Mouse (Mus musculus): ENCODE results near the gene Stat5a. TPM values are rescaled to one million over a fixed set of nuclear protein-coding genes. Genes with fewer than 3 reads are reported as not detected.

Gene Stat5a
- polyA plus RNA-seq, 1 experiment from 2014 or later = 1.4 TPM

DNA sequence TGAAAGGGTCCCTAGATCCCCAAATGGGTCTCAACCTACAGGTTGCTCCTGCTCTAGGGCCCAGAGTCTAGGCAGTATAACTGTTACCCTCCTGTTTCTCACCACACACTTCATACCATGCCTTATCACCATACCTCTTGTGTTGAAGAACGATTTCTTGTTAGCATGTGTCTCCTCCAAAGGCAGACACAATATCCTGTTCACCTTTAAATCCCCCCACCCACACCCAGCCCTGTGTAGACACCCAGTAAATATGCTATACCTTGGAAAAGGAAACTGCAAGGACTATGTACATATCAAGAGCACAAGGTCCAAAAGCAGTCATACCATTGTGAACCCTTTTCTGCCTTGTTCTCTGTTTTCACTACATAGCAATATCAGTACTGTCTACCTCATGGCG, 7.1 kb upstream of the Stat5a start:
- H3K27me3 ChIP-seq (ENCODE audit: control insufficient read depth, insufficient read depth, low read length) = peaks cover 3% of the 10 kb centered on the region; the same call in 1 of the 2 replicates
- no peaks in the 10 kb centered on the region for H3K9me3 ChIP-seq (ENCODE audit: control insufficient read depth, low read length)
- no peaks in the 10 kb centered on the region for H3K36me3 ChIP-seq (ENCODE audit: control insufficient read depth, insufficient read depth, low read length)
- 94% methylated on average over 2 of the region's 2 CpGs for WGBS
- no peak overlapping the region for H3K4me2 ChIP-seq
- ATAC-seq (ENCODE audit: low FRiP score) = no peak
- no peak overlapping the region for H3K4me3 ChIP-seq (ENCODE audit: low read depth, low read length)
- peaks cover 18% of the 10 kb centered on the region for H3K4me1 ChIP-seq (ENCODE audit: control insufficient read depth, insufficient read depth, low read length)
- no peak overlapping the region for H3K27ac ChIP-seq (ENCODE audit: low read depth, low read length)
- DNase-seq (ENCODE audit: low spot score, missing footprints) = no peak
- no peak overlapping the region for H3K9ac ChIP-seq (ENCODE audit: low read length)

DNA sequence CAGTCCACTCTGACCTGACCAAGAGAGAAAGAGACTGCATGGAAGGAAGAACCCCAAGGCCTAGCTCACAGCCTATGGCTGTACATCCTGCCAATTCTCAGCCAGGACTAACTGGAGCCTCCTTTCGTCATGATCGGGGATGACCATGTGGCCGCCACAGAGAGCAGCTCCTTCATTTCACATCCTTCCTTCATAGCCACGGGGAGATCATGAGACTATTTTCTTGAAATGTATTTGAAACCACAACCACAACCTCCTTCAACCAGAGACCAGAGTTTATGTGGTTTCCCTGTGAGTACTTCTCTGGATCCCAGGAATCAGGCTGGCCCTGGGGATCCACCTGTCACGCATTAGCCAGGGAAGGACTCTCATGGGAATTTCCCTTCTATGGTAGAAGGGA, 6.1 kb upstream of the Stat5a start:
- Histone ChIP-seq H3K27ac (ENCODE audit: low read depth, low read length) (no peak overlapping the region), H3K27me3 (ENCODE audit: control insufficient read depth, insufficient read depth, low read length) (peaks cover 3% of the 10 kb centered on the region; the same call in 1 of the 2 replicates)
- 81% methylated on average over 5 of the region's 5 CpGs for WGBS

DNA sequence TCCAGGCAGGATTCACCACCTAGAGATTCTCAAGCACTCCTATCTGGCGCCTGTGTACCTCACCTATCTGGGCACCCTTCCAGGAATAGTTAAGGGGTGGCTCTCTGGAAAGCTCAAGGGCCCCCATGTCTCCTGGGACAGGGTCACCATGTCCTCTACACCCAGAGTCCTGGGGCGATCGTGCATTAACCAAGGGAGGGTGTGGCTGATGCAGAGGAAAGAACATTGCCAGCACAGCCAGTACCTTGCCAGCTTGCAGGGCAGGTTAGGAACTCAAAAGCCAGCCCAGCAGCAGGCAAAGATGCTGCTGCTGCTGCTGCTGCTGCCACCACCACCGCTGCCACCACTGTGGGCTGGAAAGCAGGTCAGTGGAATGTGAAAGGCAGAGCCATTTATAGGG, 4.9 kb upstream of the Stat5a start:
- Histone ChIP-seq H3K27ac (ENCODE audit: low read depth, low read length) (no peak overlapping the region), H3K4me3 (ENCODE audit: low read depth, low read length) (no peak overlapping the region), H3K36me3 (ENCODE audit: control insufficient read depth, insufficient read depth, low read length) (no peaks in the 10 kb centered on the region), H3K27me3 (ENCODE audit: control insufficient read depth, insufficient read depth, low read length) (peaks cover 5% of the 10 kb centered on the region; the same call in 1 of the 2 replicates), H3K9ac (ENCODE audit: low read length) (no peak overlapping the region), H3K4me2 (no peak overlapping the region), H3K4me1 (ENCODE audit: control insufficient read depth, insufficient read depth, low read length) (peaks cover 13% of the 10 kb centered on the region), H3K9me3 (ENCODE audit: control insufficient read depth, low read length) (no peaks in the 10 kb centered on the region)
- DNase-seq (ENCODE audit: low spot score, missing footprints) (no peak), ATAC-seq (ENCODE audit: low FRiP score) (no peak)
- WGBS = 61% methylated on average over 4 of the region's 4 CpGs

More for the DNA sequence above, 6.1 kb upstream of the Stat5a start:
- ATAC-seq (ENCODE audit: low FRiP score) (no peak), DNase-seq (ENCODE audit: low spot score, missing footprints) (no peak)
- Histone ChIP-seq H3K36me3 (ENCODE audit: control insufficient read depth, insufficient read depth, low read length) (no peaks in the 10 kb centered on the region), H3K9me3 (ENCODE audit: control insufficient read depth, low read length) (no peaks in the 10 kb centered on the region), H3K4me3 (ENCODE audit: low read depth, low read length) (no peak overlapping the region), H3K4me2 (no peak overlapping the region), H3K9ac (ENCODE audit: low read length) (no peak overlapping the region), H3K4me1 (ENCODE audit: control insufficient read depth, insufficient read depth, low read length) (peaks cover 18% of the 10 kb centered on the region)

DNA sequence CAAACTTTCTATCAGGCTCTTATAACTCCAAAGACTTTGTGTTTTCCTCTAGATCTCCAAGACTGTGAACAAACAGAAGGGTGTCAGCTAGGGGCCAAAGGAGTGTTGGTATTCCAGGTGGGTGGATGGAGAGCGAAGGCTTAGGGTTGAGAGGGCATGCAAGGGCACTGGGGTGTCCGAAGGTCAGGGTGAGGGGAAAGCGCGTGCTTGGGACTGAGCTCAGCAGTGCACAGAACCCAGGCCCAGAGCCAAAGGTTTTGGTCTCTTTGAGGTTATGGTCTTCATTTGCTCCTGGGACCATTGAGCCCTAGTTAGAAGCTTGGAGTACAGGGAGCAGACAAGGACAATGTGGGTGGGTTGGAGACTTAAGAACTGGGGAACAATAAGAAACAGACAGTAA, 4.0 kb upstream of the Stat5a start:
- no peak overlapping the region for H3K9ac ChIP-seq (ENCODE audit: low read length)
- H3K4me2 ChIP-seq = no peak overlapping the region
- H3K9me3 ChIP-seq (ENCODE audit: control insufficient read depth, low read length) = no peaks in the 10 kb centered on the region
- H3K36me3 ChIP-seq (ENCODE audit: control insufficient read depth, insufficient read depth, low read length) = no peaks in the 10 kb centered on the region
- peaks cover 10% of the 10 kb centered on the region for H3K4me1 ChIP-seq (ENCODE audit: control insufficient read depth, insufficient read depth, low read length)
- no peak for DNase-seq (ENCODE audit: low spot score, missing footprints)
- ATAC-seq (ENCODE audit: low FRiP score) = no peak
- 89% methylated on average over 4 of the region's 4 CpGs for WGBS
- no peak overlapping the region for H3K27ac ChIP-seq (ENCODE audit: low read depth, low read length)
- H3K27me3 ChIP-seq (ENCODE audit: control insufficient read depth, insufficient read depth, low read length) = peaks cover 14% of the 10 kb centered on the region
- H3K4me3 ChIP-seq (ENCODE audit: low read depth, low read length) = no peak overlapping the region

DNA sequence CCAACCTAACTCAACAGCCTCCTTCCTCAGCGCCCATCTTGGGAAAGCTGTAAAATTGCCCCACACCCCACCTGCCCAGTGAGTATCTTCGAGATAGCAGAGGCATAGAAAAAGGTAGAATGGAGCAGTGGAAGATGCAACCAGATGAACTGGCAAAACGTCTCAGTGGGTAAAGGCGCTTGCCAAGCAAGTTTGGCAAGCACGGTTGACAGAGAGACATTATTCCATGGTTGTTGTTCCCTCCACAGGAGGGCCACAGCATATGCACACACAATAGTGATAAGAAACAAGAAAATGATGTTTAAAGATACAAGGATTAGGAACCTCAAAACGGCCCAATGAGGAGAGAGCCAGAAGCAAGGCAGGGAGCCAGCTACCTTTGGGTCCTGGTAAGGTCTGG, 1.2 kb upstream of the Stat5a start:
- Histone ChIP-seq H3K4me2 (no peak overlapping the region), H3K27me3 (ENCODE audit: control insufficient read depth, insufficient read depth, low read length) (peaks cover 26% of the 10 kb centered on the region), H3K9me3 (ENCODE audit: control insufficient read depth, low read length) (no peaks in the 10 kb centered on the region), H3K4me1 (ENCODE audit: control insufficient read depth, insufficient read depth, low read length) (peaks cover 5% of the 10 kb centered on the region), H3K36me3 (ENCODE audit: control insufficient read depth, insufficient read depth, low read length) (no peaks in the 10 kb centered on the region), H3K9ac (ENCODE audit: low read length) (no peak overlapping the region), H3K4me3 (ENCODE audit: low read depth, low read length) (no peak overlapping the region), H3K27ac (ENCODE audit: low read depth, low read length) (no peak overlapping the region)
- DNase-seq (ENCODE audit: low spot score, missing footprints) = no peak
- ATAC-seq (ENCODE audit: low FRiP score) = no peak
- WGBS = 75% methylated on average over 6 of the region's 6 CpGs

DNA sequence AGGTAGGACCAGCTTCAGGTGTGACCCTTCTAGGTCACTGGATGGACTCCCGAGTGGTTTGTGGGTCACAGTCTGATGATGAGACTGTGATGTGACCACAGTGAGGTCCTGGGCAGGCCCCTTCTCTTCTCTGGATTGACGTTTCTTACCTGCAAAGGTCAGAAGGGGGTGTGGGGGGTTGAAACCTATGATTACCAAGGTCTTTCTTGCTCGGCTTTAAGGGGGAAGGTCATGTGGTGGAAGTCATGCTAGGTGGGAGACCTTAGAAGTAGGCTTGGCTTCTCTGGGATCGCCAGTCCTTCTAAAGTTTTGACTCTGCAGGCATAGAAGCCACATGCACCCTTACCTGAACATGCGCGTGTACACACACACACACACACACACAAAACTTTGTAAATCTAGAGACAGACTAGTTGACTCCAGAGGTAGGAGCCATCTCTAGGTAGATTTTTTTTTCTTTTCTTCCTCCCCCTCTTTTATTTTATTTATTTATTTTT, 476 bp downstream of the Stat5a start:
- H3K9ac ChIP-seq (ENCODE audit: low read length) = no peak overlapping the region; the same call in 1 of the 2 replicates

DNA sequence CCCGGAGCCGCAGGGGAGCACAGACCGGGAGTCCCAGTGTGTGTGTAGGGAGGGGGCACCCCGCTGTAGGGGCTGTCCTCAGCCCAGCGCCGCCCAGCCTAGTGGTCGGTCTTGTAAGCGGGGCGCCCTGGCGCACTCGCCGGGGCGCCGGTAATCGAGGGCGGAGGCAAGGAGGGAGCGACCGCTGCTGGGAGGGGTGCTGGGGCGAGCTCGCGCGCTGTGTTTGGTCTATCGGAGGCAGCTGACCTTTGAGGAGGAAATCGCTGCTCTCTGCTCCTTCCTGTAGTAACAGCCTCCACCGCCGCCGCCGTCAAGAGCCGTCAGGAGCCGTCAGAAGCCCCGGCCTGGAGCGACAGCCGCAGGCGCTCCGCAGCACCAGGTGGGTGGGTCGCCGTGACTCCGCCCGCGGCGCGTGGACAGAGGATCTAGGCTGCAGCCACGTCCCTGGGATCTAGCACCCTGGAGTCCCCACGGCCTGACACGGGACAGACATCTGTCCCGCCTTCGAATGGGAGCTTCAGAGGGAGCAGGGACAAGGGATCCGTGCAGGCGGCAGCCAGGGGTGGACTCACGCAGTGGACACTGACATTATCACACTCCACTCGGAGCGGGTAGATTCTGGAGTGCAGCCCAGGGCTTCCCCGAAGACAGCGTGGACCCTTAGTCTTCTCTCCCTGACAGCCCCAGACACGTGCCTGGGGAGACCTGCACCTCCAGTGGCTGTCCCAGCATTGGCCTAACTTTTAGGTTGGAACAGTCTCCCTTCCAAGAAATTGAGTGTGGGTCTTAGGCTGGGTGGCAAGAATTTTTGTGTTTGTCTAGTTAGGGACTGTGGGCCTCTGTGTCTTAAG, 1.3 kb downstream of the Stat5a start:
- Histone ChIP-seq H3K9me3 (ENCODE audit: control insufficient read depth, low read length) (no peaks in the 10 kb centered on the region), H3K36me3 (ENCODE audit: control insufficient read depth, insufficient read depth, low read length) (no peaks in the 10 kb centered on the region), H3K4me1 (ENCODE audit: control insufficient read depth, insufficient read depth, low read length) (peaks cover 5% of the 10 kb centered on the region), H3K4me3 (ENCODE audit: low read depth, low read length) (peak overlapping the region; percentile 40), H3K4me2 (peak overlapping the region; percentile 57), H3K27me3 (ENCODE audit: control insufficient read depth, insufficient read depth, low read length) (peaks cover 23% of the 10 kb centered on the region), H3K9ac (ENCODE audit: low read length) (peak overlapping the region; percentile 48), H3K27ac (ENCODE audit: low read depth, low read length) (no peak overlapping the region)
- peak; percentile 93 for DNase-seq (ENCODE audit: low spot score, missing footprints)
- 3% methylated on average over 54 of the region's 55 CpGs for WGBS
- ATAC-seq (ENCODE audit: low FRiP score) = peak; percentile 74

More for the DNA sequence above, 476 bp downstream of the Stat5a start:
- H3K36me3 ChIP-seq (ENCODE audit: control insufficient read depth, insufficient read depth, low read length) = no peaks in the 10 kb centered on the region
- 47% methylated on average over 6 of the region's 6 CpGs for WGBS
- H3K4me1 ChIP-seq (ENCODE audit: control insufficient read depth, insufficient read depth, low read length) = peaks cover 5% of the 10 kb centered on the region
- no peaks in the 10 kb centered on the region for H3K9me3 ChIP-seq (ENCODE audit: control insufficient read depth, low read length)
- DNase-seq (ENCODE audit: low spot score, missing footprints) (no peak), ATAC-seq (ENCODE audit: low FRiP score) (no peak)
- peak overlapping the region; percentile 57 for H3K4me2 ChIP-seq
- H3K27me3 ChIP-seq (ENCODE audit: control insufficient read depth, insufficient read depth, low read length) = peaks cover 23% of the 10 kb centered on the region
- H3K27ac ChIP-seq (ENCODE audit: low read depth, low read length) = no peak overlapping the region
- H3K4me3 ChIP-seq (ENCODE audit: low read depth, low read length) = peak overlapping the region; percentile 40

DNA sequence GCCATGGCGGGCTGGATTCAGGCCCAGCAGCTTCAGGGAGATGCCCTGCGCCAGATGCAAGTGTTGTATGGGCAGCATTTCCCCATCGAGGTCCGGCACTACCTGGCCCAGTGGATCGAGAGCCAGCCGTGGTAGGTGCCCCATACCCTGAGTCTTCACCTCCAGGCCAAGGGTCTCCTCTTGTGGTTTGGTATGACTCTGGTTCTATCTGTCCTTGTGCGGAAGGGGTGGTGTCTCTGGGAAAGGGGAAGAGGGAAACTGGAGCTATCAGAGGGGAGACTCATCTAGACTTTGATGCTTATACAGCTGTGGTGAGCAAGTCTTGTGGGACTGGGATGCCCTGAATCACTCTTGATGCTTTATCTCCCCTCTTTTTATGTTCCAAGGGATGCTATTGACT, 2.2 kb downstream of the Stat5a start:
- Histone ChIP-seq H3K4me2 (no peak overlapping the region), H3K4me3 (ENCODE audit: low read depth, low read length) (no peak overlapping the region), H3K9ac (ENCODE audit: low read length) (no peak overlapping the region), H3K27me3 (ENCODE audit: control insufficient read depth, insufficient read depth, low read length) (peaks cover 23% of the 10 kb centered on the region), H3K9me3 (ENCODE audit: control insufficient read depth, low read length) (no peaks in the 10 kb centered on the region), H3K4me1 (ENCODE audit: control insufficient read depth, insufficient read depth, low read length) (peaks cover 5% of the 10 kb centered on the region), H3K36me3 (ENCODE audit: control insufficient read depth, insufficient read depth, low read length) (no peaks in the 10 kb centered on the region), H3K27ac (ENCODE audit: low read depth, low read length) (no peak overlapping the region)
- ATAC-seq (ENCODE audit: low FRiP score) (no peak), DNase-seq (ENCODE audit: low spot score, missing footprints) (no peak)
- WGBS = 80% methylated on average over 7 of the region's 7 CpGs

DNA sequence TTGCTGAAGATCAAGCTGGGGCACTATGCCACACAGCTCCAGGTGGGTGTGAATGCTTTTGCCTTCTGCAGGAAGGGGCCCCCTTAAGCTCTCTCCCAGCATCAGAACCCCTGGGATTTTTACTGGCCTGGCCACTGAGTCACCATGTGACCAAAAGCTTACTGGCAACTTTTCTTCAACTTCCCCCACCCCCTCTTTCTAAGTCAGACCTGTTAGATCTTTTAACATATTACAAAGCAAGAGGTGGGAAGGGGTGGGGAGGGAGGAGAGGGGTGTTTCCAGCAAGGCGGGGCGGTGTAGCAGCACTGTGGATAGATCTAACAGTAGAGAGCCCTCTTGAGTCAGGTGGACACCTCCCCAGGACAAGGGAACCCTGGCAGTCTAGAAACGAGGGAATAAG, 2.7 kb downstream of the Stat5a start:
- Histone ChIP-seq H3K27me3 (ENCODE audit: control insufficient read depth, insufficient read depth, low read length) (peaks cover 23% of the 10 kb centered on the region), H3K4me1 (ENCODE audit: control insufficient read depth, insufficient read depth, low read length) (peaks cover 5% of the 10 kb centered on the region), H3K36me3 (ENCODE audit: control insufficient read depth, insufficient read depth, low read length) (no peaks in the 10 kb centered on the region), H3K9me3 (ENCODE audit: control insufficient read depth, low read length) (no peaks in the 10 kb centered on the region), H3K4me3 (ENCODE audit: low read depth, low read length) (no peak overlapping the region), H3K9ac (ENCODE audit: low read length) (no peak overlapping the region), H3K4me2 (no peak overlapping the region), H3K27ac (ENCODE audit: low read depth, low read length) (no peak overlapping the region)
- ATAC-seq (ENCODE audit: low FRiP score) (no peak), DNase-seq (ENCODE audit: low spot score, missing footprints) (no peak)
- 34% methylated on average over 3 of the region's 3 CpGs for WGBS

Measured in midbrain, embryonic 11.5 days (tissue).